Mouse (Mus musculus) heart, adult 2 months (tissue): ENCODE results near the gene Tmem160. TPM values are rescaled to one million over a fixed set of nuclear protein-coding genes. Genes with fewer than 3 reads are reported as not detected.
A peak's percentile ranks its signal among the peaks of the same experiment; 100 is the strongest.

ENCODE experiments used
- DNase-seq, 2 experiments: peaks; one replicate each; pipeline ENCODE4 v3.0.0; 2021
- H3K27ac ChIP-seq: fragments of 200-600 bp; 2 replicates; pipeline ENCODE4 v1.8.1; 2022
- H3K27me3 ChIP-seq: fragments of 200-500 bp; 2 replicates; pipeline ENCODE4 v1.6.1; 2012; ENCODE audit warnings: mild to moderate bottlenecking, low read length, inconsistent platforms, mixed read lengths; ENCODE audit not compliant: control insufficient read depth, insufficient read depth
- H3K36me3 ChIP-seq: fragments of 200-500 bp; 2 replicates; pipeline ENCODE4 v1.6.1; 2012; ENCODE audit warnings: low read length, inconsistent platforms; ENCODE audit not compliant: control insufficient read depth, insufficient read depth
- H3K4me1 ChIP-seq: fragments of 200-500 bp; 2 replicates; pipeline ENCODE4 v1.6.1; 2011; ENCODE audit warnings: low read length; ENCODE audit not compliant: control insufficient read depth, insufficient read depth
- H3K4me3 ChIP-seq: fragments of 200-600 bp; 2 replicates; pipeline ENCODE4 v1.8.1; 2022
- H3K79me2 ChIP-seq: fragments of 200-500 bp; replicated peaks from 2 replicates; pipeline ENCODE4 v1.6.1; 2012; ENCODE audit warnings: mild to moderate bottlenecking, inconsistent platforms, low read length, moderate library complexity, mixed read lengths; ENCODE audit not compliant: control insufficient read depth, insufficient read depth
- H3K9ac ChIP-seq: fragments of 200-500 bp; 2 replicates; pipeline ENCODE4 v1.6.1; 2012; ENCODE audit warnings: low read depth, mild to moderate bottlenecking, control low read depth, inconsistent platforms, low read length, mixed read lengths
- CTCF ChIP-seq: fragments of 200-600 bp; IDR thresholded peaks from 2 replicates; pipeline ENCODE4 v1.8.1; 2022; ENCODE audit warnings: antibody characterized with exemption, mild to moderate bottlenecking, moderate library complexity
- EP300 ChIP-seq: fragments of 200-500 bp; IDR thresholded peaks from 2 replicates; pipeline ENCODE4 v1.6.1; 2011; ENCODE audit warnings: low read depth, low read length, control low read depth; ENCODE audit not compliant: insufficient read depth
- POLR2A ChIP-seq: fragments of 200-500 bp; IDR thresholded peaks from 2 replicates; pipeline ENCODE4 v1.6.1; 2011; ENCODE audit warnings: mild to moderate bottlenecking, low read depth, low read length, control low read depth; ENCODE audit not compliant: insufficient read depth
- WGBS: fragments of 180-500 bp; shearing (Covaris S2); methylation state at CpG from one replicate; pipeline ENCODE4 v1.1.7; 2018; 5-methylcytosine and 5-hydroxymethylcytosine counted together
- intact Hi-C: fragments of 180-260 bp; cut with DNase I; formaldehyde crosslinking; loops from one replicate; pipeline ENCODE4 v1.15.1; 2025
- polyA plus RNA-seq: library from polyadenylated mRNA; depleted of rRNA; stranded (reverse); fragments of >200 nt; gene quantifications from 2 replicates; pipeline ENCODE4 v1.2.3, GENCODE M21; 2012
- total RNA-seq, 2 experiments: library from RNA; stranded (reverse); gene quantifications; 2 replicates each; pipeline ENCODE4 v1.2.3; 2021

The Tmem160 gene
- total and polyA plus RNA-seq, 3 experiments, result 82.9 to 140 (median 88.2) TPM

DNA sequence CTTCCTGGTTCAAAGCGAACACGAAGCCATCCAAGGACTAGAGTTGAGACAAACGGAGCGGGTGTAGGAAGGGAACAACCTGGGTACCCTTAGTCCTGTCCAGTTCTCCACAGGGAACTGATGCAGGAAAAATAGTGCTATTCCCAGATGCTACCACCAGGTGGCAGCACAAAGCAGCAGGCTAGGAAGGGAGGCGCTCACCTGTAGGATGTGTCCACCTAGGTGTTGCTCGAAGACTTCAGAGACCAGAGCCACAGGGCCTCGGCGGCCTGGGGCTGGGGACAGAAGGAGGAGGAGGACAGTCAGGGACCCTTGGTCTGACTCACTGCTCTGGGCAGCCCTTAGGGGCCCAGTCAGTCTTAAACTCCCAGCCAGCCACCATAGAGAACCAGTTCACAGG, 12.6 kb downstream of the Tmem160 start:
- no peaks in the 10 kb centered on the region for H3K36me3 ChIP-seq
- WGBS, result 6% methylated on average over 8 of the region's 8 CpGs
- TF ChIP-seq POLR2A, result no peak
- TF ChIP-seq EP300, result peak; percentile 54; the same call in 1 of the 2 replicates
- TF ChIP-seq CTCF, result no peak; the same call in none of the 2 replicates
- intact Hi-C loops, result loop anchor here (1.0 to 10.0 kb wide), 2 partner anchors 26 to 170 kb away; no protein-coding TSS in a partner anchor
- H3K9ac ChIP-seq, result no peak overlapping the region
- peak; percentile 61 to 78 for DNase-seq
- no peaks in the 10 kb centered on the region for H3K4me1 ChIP-seq
- H3K27ac ChIP-seq, result no peak overlapping the region
- no peak overlapping the region for H3K4me3 ChIP-seq
- no peaks in the 10 kb centered on the region for H3K27me3 ChIP-seq
- no peaks in the 10 kb centered on the region for H3K79me2 ChIP-seq

DNA sequence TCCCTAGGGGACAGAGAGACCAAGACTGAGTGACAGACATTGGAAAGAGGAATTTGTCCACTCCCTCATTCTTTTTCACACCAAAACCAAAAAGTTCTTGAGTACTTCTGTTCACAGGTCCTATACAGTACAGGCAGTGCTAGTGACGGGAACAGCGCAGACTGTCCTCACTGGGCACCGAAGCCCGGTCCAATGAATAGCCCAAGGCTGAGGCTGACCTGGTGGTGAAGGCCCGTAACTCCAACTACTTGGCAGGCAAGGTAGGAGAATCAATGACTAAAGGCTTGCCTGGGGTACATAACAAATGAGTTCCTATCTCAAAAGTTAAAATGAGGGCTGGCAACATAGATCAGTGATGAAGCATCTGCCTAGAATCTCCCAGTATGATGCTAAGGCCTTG, 13.0 kb downstream of the Tmem160 start:
- no peak for TF ChIP-seq POLR2A
- TF ChIP-seq EP300, result no peak
- TF ChIP-seq CTCF, result no peak
- DNase-seq, result no peak
- Histone ChIP-seq H3K79me2 (no peaks in the 10 kb centered on the region), H3K4me1 (no peaks in the 10 kb centered on the region), H3K9ac (no peak overlapping the region), H3K27me3 (no peaks in the 10 kb centered on the region), H3K36me3 (no peaks in the 10 kb centered on the region), H3K27ac (no peak overlapping the region), H3K4me3 (no peak overlapping the region)
- intact Hi-C loops, result loop anchor here (1.0 to 10.0 kb wide), 2 partner anchors 26 to 171 kb away; no protein-coding TSS in a partner anchor
- WGBS, result 84% methylated on average over 5 of the region's 5 CpGs

GRCm38 (mm10) chr7:16466565-16466964, 14.0 kb downstream of the Tmem160 start:
- Histone ChIP-seq H3K36me3 (no peaks in the 10 kb centered on the region), H3K27me3 (no peaks in the 10 kb centered on the region), H3K4me3 (no peak overlapping the region), H3K27ac (no peak overlapping the region), H3K79me2 (no peaks in the 10 kb centered on the region), H3K4me1 (no peaks in the 10 kb centered on the region), H3K9ac (no peak overlapping the region)
- no peak for TF ChIP-seq EP300
- no peak for TF ChIP-seq POLR2A
- peak; percentile 47 for TF ChIP-seq CTCF
- DNase-seq, result no peak
- 60% methylated on average over 4 of the region's 4 CpGs for WGBS
- intact Hi-C loops, result loop anchor here (10.0 kb wide), 1 partner anchor 172 kb away; no protein-coding TSS in a partner anchor

GRCm38 (mm10) chr7:16468115-16468514, 15.5 kb downstream of the Tmem160 start:
- Histone ChIP-seq H3K4me3 (no peak overlapping the region), H3K27me3 (no peaks in the 10 kb centered on the region), H3K9ac (no peak overlapping the region), H3K36me3 (no peaks in the 10 kb centered on the region), H3K79me2 (no peaks in the 10 kb centered on the region), H3K27ac (no peak overlapping the region), H3K4me1 (no peaks in the 10 kb centered on the region)
- 32% methylated on average over 5 of the region's 5 CpGs for whole genome bisulfite sequencing
- intact Hi-C loops, result loop anchor here (10.0 kb wide), 1 partner anchor 173 kb away; no protein-coding TSS in a partner anchor
- DNase-seq, result no peak
- TF ChIP-seq EP300, result no peak
- TF ChIP-seq POLR2A, result no peak
- TF ChIP-seq CTCF, result no peak

- intact Hi-C loops, result no loop called here
- no peak overlapping the region for H3K27ac ChIP-seq
- no peak overlapping the region for H3K9ac ChIP-seq
- no peaks in the 10 kb centered on the region for H3K36me3 ChIP-seq
- no peaks in the 10 kb centered on the region for H3K79me2 ChIP-seq
- H3K4me1 ChIP-seq, result no peaks in the 10 kb centered on the region
- DNase-seq, result no peak
- 46% methylated on average over 9 of the region's 9 CpGs for WGBS
- peaks cover 15% of the 10 kb centered on the region for H3K27me3 ChIP-seq
- H3K4me3 ChIP-seq, result no peak overlapping the region
- TF ChIP-seq CTCF, result peak; percentile 59
- TF ChIP-seq EP300, result no peak
- TF ChIP-seq POLR2A, result no peak
These were observed 19.0 kb downstream of the Tmem160 start for GRCm38 (mm10) chr7:16471549-16471948.

- Histone ChIP-seq H3K4me1 (no peaks in the 10 kb centered on the region), H3K9ac (no peak overlapping the region), H3K36me3 (no peaks in the 10 kb centered on the region), H3K79me2 (no peaks in the 10 kb centered on the region), H3K27ac (no peak overlapping the region), H3K4me3 (no peak overlapping the region), H3K27me3 (peaks cover 15% of the 10 kb centered on the region)
- intact Hi-C loops, result no loop called here
- WGBS, result 16% methylated on average over 17 of the region's 17 CpGs
- DNase-seq, result no peak
- TF ChIP-seq CTCF (no peak), EP300 (no peak), POLR2A (no peak)
These were observed 19.6 kb downstream of the Tmem160 start for GRCm38 (mm10) chr7:16472116-16472709.
